Mouse (Mus musculus) heart, embryonic 12.5 days (tissue): ENCODE measurements around the gene Plxdc1. TPM values are rescaled to one million over a fixed set of nuclear protein-coding genes. Genes with fewer than 3 reads are reported as not detected.
A peak's percentile ranks its signal among the peaks of the same experiment; 100 is the strongest.

Source experiments
- ATAC-seq: fragments of 200-750 bp; cut with Nextera tagmentation; 2 replicates; pipeline ENCODE4 v1.8.0; 2017; ENCODE audit warnings: moderate TSS enrichment, moderate library complexity; ENCODE audit not compliant: insufficient number of reproducible peaks, low FRiP score
- H3K27ac ChIP-seq: fragments of 300-500 bp; sonication (generic); 2 replicates; pipeline ENCODE4 v1.5.1; 2016; ENCODE audit warnings: mild to moderate bottlenecking, moderate library complexity; ENCODE audit not compliant: poor library complexity, severe bottlenecking
- H3K27me3 ChIP-seq: fragments of 300-500 bp; sonication (generic); replicated peaks from 2 replicates; pipeline ENCODE4 v1.6.1; 2016; ENCODE audit warnings: mild to moderate bottlenecking, moderate library complexity
- H3K36me3 ChIP-seq: fragments of 300-500 bp; sonication (generic); 2 replicates; pipeline ENCODE4 v1.6.1; 2016; ENCODE audit warnings: mild to moderate bottlenecking, moderate library complexity
- H3K4me1 ChIP-seq: fragments of 300-500 bp; sonication (generic); replicated peaks from 2 replicates; pipeline ENCODE4 v1.6.1; 2016; ENCODE audit warnings: mild to moderate bottlenecking
- H3K4me2 ChIP-seq: fragments of 300-500 bp; sonication (generic); 2 replicates; pipeline ENCODE4 v1.6.1; 2016; ENCODE audit warnings: mild to moderate bottlenecking, moderate library complexity
- H3K4me3 ChIP-seq: fragments of 300-500 bp; sonication (generic); 2 replicates; pipeline ENCODE4 v1.5.1; 2016; ENCODE audit warnings: mild to moderate bottlenecking
- H3K9ac ChIP-seq: fragments of 300-500 bp; sonication (generic); 2 replicates; pipeline ENCODE4 v1.6.1; 2016; ENCODE audit warnings: mild to moderate bottlenecking, moderate library complexity
- H3K9me3 ChIP-seq: fragments of 300-500 bp; sonication (generic); replicated peaks from 2 replicates; pipeline ENCODE4 v1.6.1; 2016; ENCODE audit warnings: mild to moderate bottlenecking, moderate library complexity
- WGBS: fragments of 180-500 bp; shearing (Covaris S2); methylation state at CpG from one replicate; pipeline ENCODE4 v1.1.7; 2016; 5-methylcytosine and 5-hydroxymethylcytosine counted together
- polyA plus RNA-seq: library from polyadenylated mRNA; unstranded; fragments of >200 nt; fragmentation: Nextera tagmentation; extraction: Ambion mirVana; gene quantifications from 2 replicates; pipeline ENCODE4 v1.2.1, GENCODE M21; 2016

The Plxdc1 gene
- polyA plus RNA-seq, 1 experiment from 2014 or later: 0.31 TPM

- peak; percentile 85 for ATAC-seq
- Histone ChIP-seq H3K27ac (peak overlapping the region; percentile 86), H3K9ac (peak overlapping the region; percentile 85), H3K4me2 (peak overlapping the region; percentile 95), H3K9me3 (no peaks in the 10 kb centered on the region), H3K27me3 (peaks cover 52% of the 10 kb centered on the region), H3K36me3 (no peaks in the 10 kb centered on the region), H3K4me1 (peaks cover 30% of the 10 kb centered on the region), H3K4me3 (peak overlapping the region; percentile 90)
- WGBS: under 1% methylated on average over 42 of the region's 42 CpGs
Observed at GRCm38 (mm10) chr11:97987551-97988526, 1.6 kb upstream of the Plxdc1 start.

- peaks cover 30% of the 10 kb centered on the region for H3K4me1 ChIP-seq
- H3K4me2 ChIP-seq: peak overlapping the region; percentile 95
- peak overlapping the region; percentile 70 for H3K9ac ChIP-seq
- H3K27ac ChIP-seq: no peak overlapping the region
- peaks cover 46% of the 10 kb centered on the region for H3K27me3 ChIP-seq
- H3K36me3 ChIP-seq: no peaks in the 10 kb centered on the region
- peak overlapping the region; percentile 90 for H3K4me3 ChIP-seq
- WGBS: 20% methylated on average over 17 of the region's 17 CpGs
- no peaks in the 10 kb centered on the region for H3K9me3 ChIP-seq
- no peak for ATAC-seq
Observed at GRCm38 (mm10) chr11:97986738-97987465, 658 bp upstream of the Plxdc1 start.

DNA sequence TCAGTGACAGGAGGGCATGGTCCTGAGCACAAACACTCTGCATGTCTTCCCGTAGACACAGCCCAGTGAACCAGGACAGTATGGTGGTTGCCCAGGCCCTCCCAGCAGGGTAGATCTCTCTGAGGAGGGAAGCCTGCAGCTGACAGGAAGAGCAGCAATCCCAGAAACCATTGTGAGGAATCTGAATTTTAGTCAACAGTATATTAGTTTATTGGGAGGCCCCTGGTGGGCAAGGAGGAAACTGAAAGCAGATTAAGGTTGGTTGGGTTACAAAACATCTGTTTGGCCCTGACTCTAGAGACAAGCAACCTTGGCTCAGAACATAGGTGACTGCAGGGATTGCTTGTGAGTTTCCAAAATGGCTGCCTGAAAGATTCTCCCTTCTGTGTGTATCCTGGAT, 2.3 kb downstream of the Plxdc1 start:
- Histone ChIP-seq H3K4me2 (no peak overlapping the region), H3K4me3 (no peak overlapping the region), H3K9ac (no peak overlapping the region), H3K27ac (no peak overlapping the region), H3K4me1 (peaks cover 15% of the 10 kb centered on the region), H3K36me3 (no peaks in the 10 kb centered on the region), H3K9me3 (no peaks in the 10 kb centered on the region), H3K27me3 (peaks cover 58% of the 10 kb centered on the region)
- no peak for ATAC-seq
- 68% methylated on average over 1 of the region's 1 CpGs for WGBS

- Histone ChIP-seq H3K4me3 (no peak overlapping the region), H3K27me3 (peaks cover 61% of the 10 kb centered on the region), H3K4me2 (no peak overlapping the region), H3K9ac (no peak overlapping the region), H3K9me3 (no peaks in the 10 kb centered on the region), H3K36me3 (no peaks in the 10 kb centered on the region), H3K4me1 (peaks cover 15% of the 10 kb centered on the region), H3K27ac (no peak overlapping the region)
- WGBS: 95% methylated on average over 3 of the region's 3 CpGs
- ATAC-seq: no peak
Observed at GRCm38 (mm10) chr11:97983506-97983905, 2.7 kb downstream of the Plxdc1 start.

DNA sequence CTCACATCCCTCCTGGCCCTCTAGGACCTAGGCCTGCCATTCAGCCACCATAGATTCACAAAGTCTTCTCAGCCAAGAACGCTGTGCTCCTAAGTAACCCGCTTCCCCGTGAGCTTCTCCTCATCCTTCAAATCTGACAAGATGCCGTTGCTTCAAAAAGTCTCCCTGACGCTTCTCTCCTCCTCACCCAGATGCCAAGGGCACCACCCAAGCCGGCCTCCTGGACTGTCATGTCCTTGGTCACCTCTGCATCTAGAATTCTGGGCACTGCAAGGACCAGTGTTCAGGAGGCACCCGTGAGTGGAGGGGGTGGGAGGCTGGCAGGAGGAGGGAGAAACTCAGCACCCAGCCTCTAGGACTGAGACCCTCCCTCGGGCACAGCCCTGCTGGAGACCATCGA, 3.5 kb downstream of the Plxdc1 start:
- no peaks in the 10 kb centered on the region for H3K36me3 ChIP-seq
- H3K9me3 ChIP-seq: no peaks in the 10 kb centered on the region
- no peak overlapping the region for H3K27ac ChIP-seq
- H3K4me3 ChIP-seq: no peak overlapping the region
- peaks cover 15% of the 10 kb centered on the region for H3K4me1 ChIP-seq
- no peak overlapping the region for H3K4me2 ChIP-seq
- no peak overlapping the region for H3K9ac ChIP-seq
- H3K27me3 ChIP-seq: peaks cover 64% of the 10 kb centered on the region
- 89% methylated on average over 9 of the region's 9 CpGs for WGBS
- ATAC-seq: no peak

GRCm38 (mm10) chr11:97980531-97980966, 5.7 kb downstream of the Plxdc1 start:
- H3K9ac ChIP-seq: no peak overlapping the region
- H3K27me3 ChIP-seq: peaks cover 51% of the 10 kb centered on the region
- no peak for ATAC-seq
- WGBS: 58% methylated on average over 9 of the region's 9 CpGs
- H3K4me1 ChIP-seq: no peaks in the 10 kb centered on the region
- H3K4me3 ChIP-seq: no peak overlapping the region
- no peak overlapping the region for H3K4me2 ChIP-seq
- H3K36me3 ChIP-seq: no peaks in the 10 kb centered on the region
- H3K9me3 ChIP-seq: no peaks in the 10 kb centered on the region
- H3K27ac ChIP-seq: no peak overlapping the region

GRCm38 (mm10) chr11:97979824-97980495, 6.3 kb downstream of the Plxdc1 start:
- Histone ChIP-seq H3K27me3 (peaks cover 45% of the 10 kb centered on the region), H3K36me3 (no peaks in the 10 kb centered on the region), H3K4me3 (no peak overlapping the region), H3K9ac (no peak overlapping the region), H3K9me3 (no peaks in the 10 kb centered on the region), H3K4me1 (no peaks in the 10 kb centered on the region), H3K27ac (no peak overlapping the region), H3K4me2 (no peak overlapping the region)
- WGBS: 63% methylated on average over 10 of the region's 10 CpGs
- ATAC-seq: no peak

- H3K4me2 ChIP-seq: no peak overlapping the region
- no peak overlapping the region for H3K9ac ChIP-seq
- WGBS: 66% methylated on average over 13 of the region's 13 CpGs
- H3K27ac ChIP-seq: no peak overlapping the region
- no peak for ATAC-seq
- H3K9me3 ChIP-seq: no peaks in the 10 kb centered on the region
- H3K36me3 ChIP-seq: no peaks in the 10 kb centered on the region
- peaks cover 30% of the 10 kb centered on the region for H3K27me3 ChIP-seq
- no peaks in the 10 kb centered on the region for H3K4me1 ChIP-seq
- no peak overlapping the region for H3K4me3 ChIP-seq
Observed at GRCm38 (mm10) chr11:97978392-97978791, 7.9 kb downstream of the Plxdc1 start.

GRCm38 (mm10) chr11:97977797-97978196, 8.4 kb downstream of the Plxdc1 start:
- Histone ChIP-seq H3K4me1 (no peaks in the 10 kb centered on the region), H3K9ac (no peak overlapping the region), H3K4me3 (no peak overlapping the region), H3K27me3 (peaks cover 24% of the 10 kb centered on the region), H3K27ac (no peak overlapping the region), H3K9me3 (no peaks in the 10 kb centered on the region), H3K36me3 (no peaks in the 10 kb centered on the region), H3K4me2 (no peak overlapping the region)
- 66% methylated on average over 5 of the region's 5 CpGs for WGBS
- ATAC-seq: no peak

- no peaks in the 10 kb centered on the region for H3K9me3 ChIP-seq
- no peak overlapping the region for H3K9ac ChIP-seq
- peaks cover 11% of the 10 kb centered on the region for H3K4me1 ChIP-seq
- WGBS: 85% methylated on average over 5 of the region's 5 CpGs
- no peak overlapping the region for H3K27ac ChIP-seq
- no peak overlapping the region for H3K4me2 ChIP-seq
- ATAC-seq: no peak
- no peaks in the 10 kb centered on the region for H3K36me3 ChIP-seq
- 0 out of 2 replicates have a peak, but pooled peaks cover 17% of the 10 kb centered on the region for H3K27me3 ChIP-seq
- no peak overlapping the region for H3K4me3 ChIP-seq
Observed at GRCm38 (mm10) chr11:97974746-97975145, 11.5 kb downstream of the Plxdc1 start.

- Histone ChIP-seq H3K4me3 (no peak overlapping the region), H3K36me3 (no peaks in the 10 kb centered on the region), H3K4me2 (no peak overlapping the region), H3K27ac (no peak overlapping the region), H3K9ac (no peak overlapping the region), H3K27me3 (0 out of 2 replicates have a peak, but pooled peaks cover 15% of the 10 kb centered on the region), H3K4me1 (peaks cover 11% of the 10 kb centered on the region), H3K9me3 (no peaks in the 10 kb centered on the region)
- 85% methylated on average over 5 of the region's 5 CpGs for WGBS
- ATAC-seq: no peak
Observed at GRCm38 (mm10) chr11:97974141-97974540, 12.1 kb downstream of the Plxdc1 start.
